13 mouse cellular contexts compared by ENCODE assay signal in the genomic region with DNA sequence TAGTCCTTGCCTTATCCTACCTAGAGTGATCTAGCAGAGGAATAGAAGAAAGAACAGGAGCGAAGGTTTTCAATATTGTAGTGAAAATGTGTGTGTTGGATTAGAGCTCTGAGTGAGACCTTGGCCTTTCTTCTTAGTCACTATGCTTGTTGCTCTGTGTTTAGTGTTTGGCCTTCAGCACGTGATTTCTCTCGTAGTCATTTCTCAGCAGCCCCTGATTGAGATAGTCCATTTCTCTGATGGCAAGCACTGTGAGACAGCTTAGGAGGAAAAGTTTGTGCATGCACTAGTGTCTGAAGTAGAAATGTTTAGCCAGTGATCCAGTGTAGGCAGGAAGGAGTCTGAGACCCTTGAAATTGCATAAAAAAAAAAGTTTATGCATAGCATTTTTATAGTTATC. TPM values are rescaled to one million over a fixed set of nuclear protein-coding genes. Genes with fewer than 3 reads are reported as not detected.
"Had no signal": no experiment of that assay in that cellular context is flagged by ENCODE, and none has a peak within 500 bp of the region (broad histone marks: within the 10 kb centered on the region; RNA-seq: fewer than 3 reads in every experiment).

No protein-coding gene starts in this region.

- DNase-seq: liver, postnatal 0 days; lung, embryonic 14.5 days; lung, postnatal 10 days; lung, postnatal 4 days; midbrain, embryonic 14.5 days; right cerebral cortex, postnatal 14 days; thymus, adult 2 months; thymus, postnatal 36 days had no signal

RNA-seq across cellular contexts. Expression of a gene that starts 4.1 kb away (rescaled TPM):
- total RNA-seq: megakaryocyte, adult 5-6 weeks; megakaryocyte-erythroid progenitor cell, adult 5-6 weeks; monocyte, adult 5-6 weeks; neutrophil, adult 5-6 weeks had no signal

RNA-seq across cellular contexts. Expression of a gene that starts 37.7 kb away (rescaled TPM):
- total RNA-seq: megakaryocyte, adult 5-6 weeks; megakaryocyte-erythroid progenitor cell, adult 5-6 weeks; midbrain, postnatal 0 days; monocyte, adult 5-6 weeks; neutrophil, adult 5-6 weeks had no signal
